Comparison of ENCODE assay signal across 17 mouse cellular contexts in genomic region chr6:120496544-120496943, GRCm38 (mm10). TPM values are rescaled to one million over a fixed set of nuclear protein-coding genes. Genes with fewer than 3 reads are reported as not detected.
"Had no signal": no experiment of that assay in that cellular context is flagged by ENCODE, and none has a peak within 500 bp of the region (broad histone marks: within the 10 kb centered on the region; RNA-seq: fewer than 3 reads in every experiment).

No protein-coding gene starts in this region.

- H3K4me3 ChIP-seq: kidney, embryonic 15.5 days; limb, embryonic 12.5 days; limb, embryonic 15.5 days; liver, embryonic 12.5 days; liver, embryonic 15.5 days; midbrain, embryonic 12.5 days; midbrain, embryonic 15.5 days; myocyte had no signal

- H3K9me3 ChIP-seq: limb, embryonic 15.5 days; liver, embryonic 15.5 days; midbrain, embryonic 15.5 days had no signal

- DNase-seq: kidney, adult 11 months; kidney, adult 8-10 months; kidney, postnatal 10 days; lung, adult 18-20 months; lung, postnatal 14 days; lung, postnatal 4 days; thymus, adult 18-20 months; thymus, postnatal 36 days had no signal

- ATAC-seq: liver, embryonic 12.5 days; midbrain, embryonic 15.5 days had no signal

- H3K36me3 ChIP-seq: kidney, embryonic 15.5 days; limb, embryonic 12.5 days; limb, embryonic 15.5 days; liver, embryonic 12.5 days; liver, embryonic 15.5 days; midbrain, embryonic 12.5 days; midbrain, embryonic 15.5 days had no signal

- H3K27ac ChIP-seq: kidney, embryonic 15.5 days; limb, embryonic 12.5 days; limb, embryonic 15.5 days; liver, embryonic 12.5 days; liver, embryonic 15.5 days; midbrain, embryonic 12.5 days; midbrain, embryonic 15.5 days had no signal

- H3K4me2 ChIP-seq: kidney, embryonic 15.5 days; limb, embryonic 12.5 days; limb, embryonic 15.5 days; liver, embryonic 12.5 days; liver, embryonic 15.5 days; midbrain, embryonic 12.5 days; midbrain, embryonic 15.5 days had no signal

- H3K9ac ChIP-seq: kidney, embryonic 15.5 days; limb, embryonic 12.5 days; limb, embryonic 15.5 days; liver, embryonic 12.5 days; liver, embryonic 15.5 days; midbrain, embryonic 12.5 days; midbrain, embryonic 15.5 days had no signal

- H3K27me3 ChIP-seq: midbrain, embryonic 15.5 days had no signal

RNA-seq across cellular contexts. Expression of gene Tmem121b, which starts 2.9 kb away (rescaled TPM):
- total RNA-seq: megakaryocyte-erythroid progenitor cell, adult 5-6 weeks had no signal
- polyA plus RNA-seq: limb, embryonic 15.5 days; liver, embryonic 15.5 days had no signal
